Mouse (Mus musculus): ENCODE measurements around the gene Ch25h.

DNA sequence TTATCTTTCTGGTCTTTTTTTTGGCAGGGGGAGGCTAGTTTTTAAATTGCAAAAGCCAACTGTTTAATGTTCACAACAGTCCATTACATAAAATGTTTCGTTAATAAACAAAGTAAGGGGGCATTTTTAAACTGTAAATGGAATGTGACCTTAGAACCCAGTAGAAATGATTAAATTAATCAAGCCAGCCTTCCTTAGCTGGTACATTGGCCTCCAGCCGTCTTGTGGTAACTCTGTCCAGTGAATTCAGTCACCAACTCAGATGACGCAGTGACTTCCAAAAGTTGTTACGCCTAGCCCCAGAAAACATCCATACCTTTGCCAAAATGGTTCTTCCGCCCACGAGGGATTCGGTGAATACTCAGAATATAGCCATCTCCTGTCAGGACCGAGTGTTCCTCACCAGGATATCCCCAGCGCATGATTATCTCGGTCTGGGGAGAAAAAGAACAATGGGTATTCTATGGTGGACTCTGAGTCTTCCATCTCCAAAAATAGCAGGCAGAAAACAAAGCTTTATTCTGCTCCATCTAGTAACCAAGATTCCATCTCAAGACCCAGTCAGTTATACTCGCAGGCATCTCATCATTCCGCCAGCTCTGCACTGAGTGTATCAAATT is 48.3 kb upstream of the Ch25h start:
- TF ChIP-seq POLR2A (IDR thresholded peaks at IDR 0.05; ENCODE audit: extremely low read depth, insufficient read depth, low read length), result no peak
- no peak for TF ChIP-seq CTCF (IDR thresholded peaks at IDR 0.05; ENCODE audit: low read depth, low read length)

Data from liver, adult 2 months (tissue).